Mouse (Mus musculus): Measurements from ENCODE around the gene Phf2. TPM values are rescaled to one million over a fixed set of nuclear protein-coding genes. Genes with fewer than 3 reads are reported as not detected.

Phf2 gene
- 10 to 100 TPM; 35.5 to 40.5 (median 37.5) TPM for total RNA-seq (2022)

DNA sequence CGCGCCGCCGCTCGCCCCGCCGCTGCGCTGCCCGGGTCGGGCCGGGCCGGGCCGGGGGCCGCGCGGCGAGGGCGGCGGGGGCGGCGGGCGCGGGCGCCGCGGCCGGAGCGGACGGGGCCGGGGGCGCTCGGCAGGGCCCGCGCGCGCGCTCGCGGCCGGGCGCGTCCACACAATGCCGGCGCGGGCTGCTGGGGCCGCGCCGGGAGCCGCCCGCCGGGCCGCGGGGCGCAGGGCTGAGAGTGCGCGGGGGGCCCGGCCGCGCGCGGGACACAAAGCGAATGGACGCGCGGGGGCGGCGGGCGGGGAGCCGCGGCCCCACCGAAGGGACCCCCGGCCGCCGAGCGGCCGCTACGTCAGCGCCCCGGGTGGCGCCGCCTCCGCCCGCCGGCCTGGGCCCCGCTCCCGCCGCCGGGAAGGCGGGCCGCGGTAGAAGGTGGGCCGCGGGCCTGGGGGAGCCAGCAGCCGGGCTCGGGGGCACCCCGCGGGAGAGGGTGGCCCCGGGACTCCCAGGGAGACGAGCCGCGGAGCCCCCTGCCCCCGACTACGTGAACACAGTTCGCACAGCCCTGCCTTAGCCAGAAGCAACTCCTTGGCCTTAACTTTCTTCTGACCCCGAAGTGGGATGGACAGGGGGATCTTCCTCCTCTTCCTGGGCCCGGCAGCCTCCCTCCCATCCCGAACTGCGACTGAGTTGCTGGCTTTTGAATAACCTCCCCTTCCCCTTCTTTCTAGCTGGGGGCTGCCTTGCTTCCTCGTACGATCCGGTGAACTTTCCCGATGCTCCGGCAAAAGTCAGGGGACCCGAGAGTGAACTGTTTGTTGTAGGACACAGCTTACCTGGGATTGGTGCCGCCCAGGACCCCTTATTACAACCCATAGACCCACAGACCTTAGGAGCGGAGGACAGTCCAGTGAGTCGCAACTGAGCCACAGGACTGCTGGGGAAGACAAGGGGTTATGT, at the start of gene Phf2:
TSS of gene Phf2 (minus strand) at position 349 of the 961 bp plus-strand sequence.
- DNase-seq (ENCODE audit: low spot score in 2 of 2), result no peak

DNA sequence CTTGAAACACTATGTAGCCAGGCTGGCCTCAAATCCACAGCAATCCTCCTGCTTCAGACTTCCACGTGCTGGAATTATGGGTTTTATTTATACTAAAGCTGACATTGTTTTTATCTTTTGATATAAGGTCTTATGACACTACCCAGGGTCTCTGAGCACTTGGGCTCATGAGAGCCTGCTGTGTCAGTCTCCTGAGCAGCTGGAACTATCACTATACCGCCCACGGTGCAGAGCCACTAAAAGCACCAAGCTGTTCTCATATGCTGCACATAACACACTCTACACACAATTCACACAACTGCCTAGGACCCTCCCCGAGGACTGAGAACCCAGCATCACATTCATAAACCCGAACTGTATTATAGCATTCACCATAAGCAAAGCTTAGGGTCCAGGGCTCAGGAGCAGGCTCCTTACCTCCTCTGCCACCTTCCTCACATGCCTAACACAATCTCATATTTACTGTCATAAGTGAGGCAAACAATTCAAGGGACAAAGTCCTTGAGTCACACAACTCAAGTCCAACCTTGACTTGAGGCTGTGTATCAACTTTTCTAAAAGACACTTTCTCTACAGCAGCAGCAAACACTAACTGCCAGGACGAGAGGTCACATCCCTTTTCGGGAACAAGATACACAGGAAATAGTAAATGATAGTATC, 49.0 kb upstream of the Phf2 start:
- DNase-seq (ENCODE audit: low spot score in 2 of 2), result peak in 1 of 2 experiments; percentile 47

DNA sequence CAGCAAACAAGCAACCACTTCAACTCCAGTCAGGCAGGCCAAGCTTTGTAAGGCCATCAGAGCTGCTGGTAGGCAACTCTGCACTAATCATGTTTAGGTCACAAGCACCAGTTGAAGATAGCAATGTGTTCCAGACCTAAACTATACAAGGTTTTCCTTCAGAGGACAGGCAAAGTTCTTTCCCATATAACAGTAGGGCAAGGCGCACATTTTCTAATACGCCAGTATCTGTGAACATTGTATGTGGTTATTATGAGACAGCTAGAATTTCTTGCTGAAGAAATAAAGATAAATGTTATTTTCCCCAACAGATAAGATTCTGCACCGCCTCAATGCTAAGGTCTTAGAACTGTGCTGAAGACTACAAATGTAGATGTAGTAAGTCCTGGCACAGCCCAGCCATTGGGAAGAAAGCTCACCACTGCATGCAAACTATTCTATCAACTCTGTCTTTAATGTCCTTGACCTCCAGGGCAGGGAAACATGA, 46.2 kb upstream of the Phf2 start:
- no peak for DNase-seq (ENCODE audit: low spot score in 2 of 2)

DNA sequence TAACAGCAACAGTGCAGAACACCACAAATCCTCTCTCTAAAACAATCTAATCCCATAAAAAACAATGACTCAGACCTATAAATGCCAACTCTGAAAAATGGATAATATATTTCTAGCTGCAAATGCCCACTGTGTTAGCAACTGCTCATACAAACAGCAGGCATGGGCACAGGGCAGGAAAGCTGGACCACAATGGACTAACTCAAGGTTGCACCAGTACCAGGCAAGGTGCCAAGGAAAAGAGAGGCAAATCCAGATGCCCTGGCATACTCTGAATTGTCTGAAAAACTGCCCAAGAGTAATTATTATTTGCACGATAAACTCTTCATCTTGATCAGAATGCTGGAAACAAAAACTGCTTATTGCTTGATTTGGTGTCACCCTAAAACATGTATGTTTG, 42.8 kb upstream of the Phf2 start:
- no peak for DNase-seq (ENCODE audit: low spot score in 2 of 2)

DNA sequence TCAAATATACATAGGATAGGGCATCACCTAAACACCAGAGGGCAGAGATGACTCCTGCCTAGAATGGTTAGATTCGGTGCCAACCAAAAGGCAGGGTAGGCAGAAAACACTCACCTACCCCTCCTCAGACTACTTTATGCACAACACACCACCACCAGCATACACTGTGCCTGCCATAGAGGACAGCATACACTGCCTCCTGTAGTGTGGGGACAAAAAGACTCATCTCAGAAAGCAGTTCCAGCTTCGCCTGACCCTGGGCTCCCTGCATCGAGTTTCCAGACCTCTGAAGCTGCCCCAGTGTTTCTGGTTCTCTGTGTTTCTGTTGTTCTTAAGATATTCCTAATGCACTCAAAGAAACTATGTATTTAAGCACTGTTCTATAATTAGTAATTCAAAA, 42.2 kb upstream of the Phf2 start:
- DNase-seq (ENCODE audit: low spot score in 2 of 2), result no peak

DNA sequence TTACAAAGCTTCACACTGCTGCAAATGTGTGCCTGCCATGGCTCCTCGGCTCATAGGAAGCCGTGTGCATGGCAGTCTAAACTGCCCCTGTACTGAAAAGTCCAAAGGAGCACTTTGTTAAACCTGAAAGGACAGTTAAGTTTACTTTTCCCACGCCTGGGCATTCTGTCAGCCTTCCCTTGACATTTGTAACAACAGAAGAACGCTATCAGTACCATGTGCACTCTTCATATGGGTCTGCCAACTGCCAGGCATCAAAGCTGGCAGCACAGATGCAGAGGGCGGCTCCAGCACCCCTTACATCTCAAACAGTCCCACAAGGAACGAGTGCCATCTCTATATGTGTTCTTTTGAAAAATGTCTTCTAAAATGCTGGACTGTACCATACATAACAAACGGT, 40.5 kb upstream of the Phf2 start:
- no peak for DNase-seq (ENCODE audit: low spot score in 2 of 2)

DNA sequence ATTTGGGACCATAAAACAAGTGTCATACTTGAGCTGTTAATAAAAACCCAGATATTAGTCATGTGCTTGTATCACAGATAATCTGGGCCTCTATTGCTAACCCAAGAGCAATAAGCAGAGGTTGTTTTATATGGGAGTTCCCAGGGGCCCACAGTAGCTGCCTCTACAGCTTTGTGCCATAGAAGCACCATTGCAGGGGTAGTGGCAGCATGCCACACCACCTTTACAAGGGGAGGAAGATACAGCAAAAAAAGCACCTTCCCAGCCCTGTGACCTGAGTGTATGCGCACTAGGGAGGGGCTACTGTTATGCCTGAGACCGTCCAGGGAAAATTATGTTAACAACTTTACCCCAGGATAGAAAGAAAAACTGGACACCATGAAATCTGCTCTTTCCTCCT, 34.5 kb upstream of the Phf2 start:
- DNase-seq (ENCODE audit: low spot score in 2 of 2), result no peak

DNA sequence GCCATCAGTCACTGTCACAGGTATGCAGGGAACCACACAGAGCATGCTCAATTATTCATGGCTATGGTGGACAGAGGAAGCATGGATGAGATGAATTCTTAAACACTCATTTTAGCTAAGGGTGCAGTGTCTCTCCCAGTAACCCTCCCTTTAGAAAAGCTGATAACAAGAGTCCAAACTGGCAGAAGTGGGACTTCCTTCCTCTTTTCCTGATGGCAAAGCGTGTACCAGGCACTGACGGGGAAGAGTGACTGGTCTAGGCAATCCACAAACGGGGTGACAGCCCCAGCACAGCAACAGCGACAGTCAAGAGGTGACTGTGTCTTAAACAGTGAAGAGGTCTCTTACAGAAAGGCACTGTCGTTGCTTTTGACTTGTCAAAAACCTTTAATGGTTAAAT, 24.5 kb upstream of the Phf2 start:
- DNase-seq (ENCODE audit: low spot score in 2 of 2), result no peak

DNA sequence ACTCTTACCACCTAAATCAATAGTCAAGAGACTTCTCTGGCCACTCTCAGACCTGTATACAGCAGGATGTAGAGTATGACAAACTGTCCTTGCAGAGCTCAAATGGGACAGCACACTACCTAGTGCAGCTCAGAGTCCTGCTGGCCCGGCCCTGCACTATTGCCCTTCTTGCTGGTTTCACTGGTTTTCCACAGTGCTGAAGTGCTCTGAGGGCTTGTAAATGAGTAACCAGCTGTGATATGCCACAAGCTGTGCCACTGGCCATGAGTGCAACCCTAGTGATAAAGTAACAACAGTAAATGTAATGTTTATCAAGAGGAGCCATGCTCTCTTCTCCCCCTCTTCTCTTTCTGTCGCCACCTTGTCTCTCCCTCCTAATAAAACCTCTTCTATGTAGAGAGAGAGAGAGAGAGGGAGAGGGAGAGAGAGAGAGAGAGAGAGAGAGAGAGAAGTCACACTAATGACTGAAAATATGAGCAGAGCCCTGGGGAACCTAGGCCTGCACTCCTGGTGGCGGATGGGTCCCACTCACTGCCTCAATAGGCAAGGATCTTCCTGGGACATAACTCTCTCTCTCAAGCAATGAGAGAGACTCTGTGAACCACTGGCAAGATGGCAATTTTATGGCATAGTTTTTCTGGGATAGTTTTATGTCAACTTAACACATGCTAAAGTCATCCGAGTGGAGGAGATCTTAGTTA, 19.5 kb upstream of the Phf2 start:
- no peak for DNase-seq (ENCODE audit: low spot score in 2 of 2)

DNA sequence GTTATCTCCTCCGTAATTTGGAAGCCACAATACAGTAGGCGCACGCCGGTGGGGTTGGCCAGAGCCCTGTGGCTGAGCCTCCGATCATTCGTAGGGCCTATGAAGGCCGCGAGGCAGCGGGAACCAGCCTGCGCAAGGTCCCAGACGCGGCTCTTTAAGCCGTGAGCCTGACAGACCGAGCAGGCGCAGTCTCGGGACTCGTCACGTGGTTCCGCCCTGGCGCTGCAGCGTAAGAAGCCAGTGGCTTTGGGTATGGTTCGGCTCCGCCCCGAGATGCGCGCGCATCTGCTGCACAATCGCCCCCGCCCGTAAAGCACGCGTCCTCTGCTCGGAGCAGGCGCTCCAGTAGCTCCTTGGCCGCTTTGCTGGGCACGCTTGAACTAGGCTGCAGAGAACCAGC, 7.6 kb upstream of the Phf2 start:
- DNase-seq (ENCODE audit: low spot score in 2 of 2), result peak; percentile 98 to 99

DNA sequence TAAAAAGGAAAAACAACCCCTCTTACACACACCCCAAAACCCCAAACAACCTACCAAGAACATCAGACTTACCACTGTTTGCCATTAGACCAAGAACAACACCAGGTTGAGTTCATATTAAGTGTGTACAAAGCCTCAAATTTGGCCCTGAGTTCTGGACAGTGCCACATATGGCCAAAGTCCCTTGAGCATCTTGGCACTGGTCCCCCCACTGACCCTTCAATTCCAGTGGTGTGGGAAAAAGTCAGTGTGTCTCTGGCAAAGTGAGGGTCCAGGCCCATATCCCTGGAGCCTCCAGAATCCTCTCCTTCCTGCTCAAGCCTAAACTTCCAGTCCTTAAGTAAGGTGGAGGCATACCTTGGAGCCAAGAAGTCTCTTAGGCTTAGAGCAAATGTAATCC, 6.9 kb upstream of the Phf2 start:
- no peak for DNase-seq (ENCODE audit: low spot score in 2 of 2)

DNA sequence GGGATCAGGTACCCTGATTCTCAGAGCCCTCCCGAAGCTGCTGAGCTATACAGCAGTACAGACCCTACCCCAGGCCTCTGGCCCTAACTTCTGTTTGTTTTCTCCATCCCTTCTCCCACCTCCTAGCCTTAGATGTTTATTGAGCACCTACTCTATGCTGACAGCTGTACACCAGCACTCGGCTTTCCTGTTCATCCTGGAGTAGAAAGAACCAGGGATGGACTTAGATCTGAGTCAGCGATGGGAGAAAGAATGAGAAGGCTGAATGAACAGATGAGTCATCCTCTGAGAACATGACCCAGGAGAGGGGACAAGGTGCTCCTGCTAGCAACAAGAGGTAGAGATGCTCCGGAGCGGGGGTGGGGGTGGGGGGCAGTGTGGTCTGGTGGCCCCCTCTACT, 1.8 kb upstream of the Phf2 start:
- DNase-seq (ENCODE audit: low spot score in 2 of 2), result no peak

DNA sequence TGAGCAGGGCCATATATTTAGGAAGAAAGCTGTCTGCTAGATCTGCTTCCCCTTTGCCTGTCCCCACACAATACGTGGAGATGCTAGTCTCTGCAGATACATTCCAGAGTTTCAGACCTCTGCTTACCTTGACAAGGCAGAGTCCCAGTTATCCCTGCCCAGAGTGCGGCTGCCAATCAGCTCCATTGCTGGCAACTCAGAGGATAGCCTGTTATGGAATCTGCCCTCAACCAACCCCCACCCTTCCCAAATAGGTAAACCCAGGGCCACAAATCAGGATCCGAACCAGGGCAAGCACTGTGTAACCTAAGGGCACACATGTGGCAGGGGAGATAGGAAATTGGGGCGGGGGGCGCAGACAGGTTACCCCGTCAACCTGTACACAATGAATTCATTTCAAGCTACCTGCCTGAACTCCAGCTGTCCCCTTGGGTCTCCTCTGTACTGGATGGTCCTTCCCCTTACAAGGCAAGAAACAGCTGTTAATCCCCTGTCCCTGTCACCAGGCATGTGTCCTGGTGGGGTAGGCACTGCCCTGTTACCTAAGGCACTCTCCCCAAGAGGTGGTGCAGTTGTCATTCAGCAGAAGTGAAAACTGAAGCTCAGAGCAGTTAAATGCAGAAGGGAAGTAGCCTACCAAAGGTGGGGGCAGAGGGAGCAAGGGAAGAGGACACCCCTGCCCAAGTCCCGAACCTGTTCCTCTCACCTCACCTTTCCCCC, 1.1 kb upstream of the Phf2 start:
- no peak for DNase-seq (ENCODE audit: low spot score in 2 of 2)

DNA sequence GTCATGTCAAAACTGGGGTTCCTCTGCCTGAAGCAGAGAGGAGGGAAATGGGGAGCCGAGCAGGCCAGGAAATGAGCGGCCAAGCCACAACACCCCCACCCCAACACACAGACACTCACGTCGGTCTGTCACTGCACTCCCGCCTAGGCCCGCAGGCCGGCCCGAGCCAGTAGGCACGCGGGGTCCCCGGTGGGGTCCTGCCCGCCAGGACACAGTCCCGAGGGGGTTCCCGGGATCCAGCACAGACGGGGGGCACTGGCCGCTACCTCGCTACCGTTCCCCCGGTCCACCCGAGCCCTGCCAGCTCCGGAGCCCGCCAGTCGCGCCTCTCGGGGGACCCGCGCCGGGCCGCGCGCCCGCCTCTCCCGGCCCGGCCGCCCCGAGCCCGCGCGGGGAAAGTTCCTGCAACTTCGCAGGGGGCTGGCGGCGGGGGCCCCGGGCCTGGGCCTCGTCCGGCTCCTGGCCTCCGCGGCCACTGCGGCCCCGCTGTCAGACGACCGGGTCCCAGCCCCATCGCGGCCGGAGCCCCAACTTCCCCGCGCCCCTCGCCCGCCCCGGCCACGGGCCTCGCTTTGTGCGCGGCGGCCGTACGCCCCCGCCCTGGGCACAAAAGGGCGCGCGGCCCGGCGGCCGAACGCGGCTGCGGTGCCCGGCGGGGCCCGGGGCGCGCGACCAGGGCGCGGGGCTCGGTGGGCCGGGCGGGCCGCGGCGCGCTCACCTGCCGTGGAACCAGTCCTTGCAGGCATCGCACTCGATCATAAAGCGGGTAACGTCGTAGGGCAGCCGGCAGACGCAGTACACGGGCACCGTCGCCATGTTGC, 759 bp downstream of the Phf2 start:
- no peak for DNase-seq (ENCODE audit: low spot score in 2 of 2)

DNA sequence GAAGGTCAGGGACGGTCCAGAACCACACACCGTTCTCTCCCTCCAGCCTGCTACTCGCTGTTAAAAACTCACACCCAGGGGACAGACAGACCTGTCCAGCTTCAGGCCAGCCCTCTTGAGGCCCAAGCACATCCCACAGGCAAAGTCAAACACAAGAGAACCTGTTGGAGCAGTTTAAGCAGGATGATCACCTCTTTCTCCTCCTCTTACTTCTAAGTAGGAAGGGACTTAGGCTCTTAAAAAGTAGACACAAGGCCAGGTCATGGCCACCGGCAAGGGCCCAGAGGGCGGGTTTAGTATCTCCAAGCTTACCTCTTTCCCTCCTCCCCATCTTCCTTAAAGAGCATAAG, 1.3 kb downstream of the Phf2 start:
- DNase-seq (ENCODE audit: low spot score in 2 of 2), result no peak

DNA sequence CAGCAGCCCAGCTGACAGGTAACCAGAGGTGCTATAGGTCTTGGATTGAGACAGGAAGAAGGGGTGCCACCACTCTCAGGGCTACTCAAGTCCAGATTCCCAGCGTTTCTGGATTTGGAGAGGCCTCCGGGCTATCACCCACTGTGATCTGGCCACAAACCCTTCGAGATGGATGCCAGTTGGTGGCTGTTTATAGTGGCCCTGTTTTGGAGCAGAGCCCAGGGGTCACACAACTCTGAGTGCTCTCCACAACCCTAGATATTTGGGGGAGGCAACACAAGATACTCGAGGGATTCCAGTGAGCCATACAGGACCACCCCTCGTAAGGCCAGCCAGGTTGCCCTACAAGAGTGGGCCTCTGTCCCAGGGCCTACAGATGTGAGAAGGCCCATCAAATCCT, 1.8 kb downstream of the Phf2 start:
- DNase-seq (ENCODE audit: low spot score in 2 of 2), result no peak

DNA sequence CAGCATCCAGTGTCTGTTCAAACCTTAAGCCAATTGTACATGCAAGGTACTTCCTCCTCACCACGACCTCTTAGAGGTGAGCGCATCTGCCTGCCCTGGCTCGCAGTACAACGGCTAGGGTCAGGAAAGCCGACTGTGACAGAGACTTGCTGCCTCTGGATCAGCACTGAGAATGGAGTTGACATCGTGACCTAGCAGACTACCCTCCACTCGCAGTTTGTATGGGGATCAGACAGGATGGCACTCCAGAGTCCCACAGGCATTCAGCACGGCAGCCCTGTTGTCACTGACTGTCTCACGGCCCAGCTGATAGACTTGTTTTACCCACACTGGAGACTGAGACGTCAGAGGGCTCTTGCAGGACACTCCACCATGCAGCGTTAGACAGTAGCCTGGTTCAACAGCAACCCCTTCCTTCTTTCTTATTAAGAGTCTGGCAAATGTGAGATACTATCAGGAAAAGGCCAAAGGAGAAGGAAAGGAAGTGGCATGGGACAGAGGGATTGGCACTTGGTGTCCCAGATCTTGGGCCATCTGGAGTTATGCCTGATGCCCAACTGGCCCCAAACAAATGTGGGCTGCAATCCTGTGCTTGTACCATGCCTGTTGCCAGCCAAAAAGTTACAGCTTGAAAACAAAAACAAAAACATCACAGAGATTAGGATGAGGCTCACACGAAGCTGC, 6.1 kb downstream of the Phf2 start:
- no peak for DNase-seq (ENCODE audit: low spot score in 2 of 2)

DNA sequence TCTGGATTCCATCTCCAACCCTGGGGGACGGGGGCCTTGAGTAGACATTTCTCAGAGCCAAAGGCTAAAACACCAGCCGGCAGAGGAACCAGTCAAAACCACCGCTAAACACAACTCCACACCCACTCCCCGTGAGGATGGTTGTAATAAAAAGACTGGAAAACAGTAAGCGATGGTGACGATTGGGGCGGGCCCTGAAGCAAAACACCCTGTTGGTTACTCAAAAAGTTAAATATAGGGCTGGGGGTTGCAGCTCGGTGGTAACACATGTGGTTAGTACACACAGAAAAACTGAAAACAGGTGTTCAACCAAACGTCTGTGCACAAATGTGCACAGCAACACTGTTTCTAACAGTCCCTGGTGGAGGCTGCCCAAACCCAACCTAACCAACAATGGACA, 7.4 kb downstream of the Phf2 start:
- no peak for DNase-seq (ENCODE audit: low spot score in 2 of 2)

DNA sequence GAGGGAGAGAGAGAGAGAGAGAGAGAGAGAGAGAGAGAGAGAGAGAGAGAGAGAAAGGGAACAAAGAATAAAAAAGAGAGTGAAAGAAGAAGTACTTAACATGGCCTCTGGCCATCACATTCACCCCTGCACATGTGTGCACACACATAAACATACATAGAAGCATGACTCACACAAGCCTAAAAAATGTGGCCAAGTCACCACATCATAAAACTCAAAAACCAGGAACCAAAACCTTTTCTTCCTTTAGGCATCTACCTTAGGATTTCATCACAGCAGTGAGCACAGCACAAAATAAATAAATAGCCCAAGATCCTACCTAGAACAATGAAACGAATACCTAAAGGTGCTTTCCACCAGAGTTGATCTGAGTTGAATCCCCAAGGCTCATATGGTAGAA, 9.0 kb downstream of the Phf2 start:
- DNase-seq (ENCODE audit: low spot score in 2 of 2), result no peak

DNA sequence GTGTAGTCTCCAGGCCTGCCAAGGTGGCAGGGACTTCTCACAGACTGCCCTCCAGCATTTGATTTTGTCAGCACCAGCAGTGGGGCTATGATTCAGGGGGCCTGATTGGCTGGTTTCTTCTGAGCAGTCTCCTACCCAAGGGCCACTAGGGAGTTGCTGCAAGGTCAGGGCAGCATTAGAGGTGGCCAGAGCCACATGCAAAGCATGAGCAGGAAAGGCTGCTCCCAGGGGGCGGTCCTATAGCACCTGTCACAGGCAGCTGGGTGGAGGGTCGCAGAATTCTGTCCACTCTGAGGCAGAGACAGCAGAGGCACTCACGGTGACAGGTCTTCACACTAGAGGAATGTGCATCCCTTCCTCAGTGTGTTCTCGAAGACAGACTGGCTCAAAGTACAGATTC, 12.1 kb downstream of the Phf2 start:
- no peak for DNase-seq (ENCODE audit: low spot score in 2 of 2)

Measured in layer of hippocampus, adult 8-10 months (tissue).